Mouse (Mus musculus): ENCODE results near the gene Vcp.

GRCm38 (mm10) chr4:42963480-42963879 lies 36.8 kb downstream of the Vcp start:
- TF ChIP-seq CTCF (IDR thresholded peaks at IDR 0.05; ENCODE audit: low read depth): peak; percentile 51
- TF ChIP-seq EP300 (IDR thresholded peaks at IDR 0.05; ENCODE audit: low read depth): no peak

Measured in liver, embryonic 14.5 days (tissue).